Mouse (Mus musculus) small intestine, adult 2 months (tissue): ENCODE measurements around the gene Gmppa. TPM values are rescaled to one million over a fixed set of nuclear protein-coding genes. Genes with fewer than 3 reads are reported as not detected.

ENCODE experiments used
- H3K27ac ChIP-seq: fragments of 200-500 bp; 2 replicates; pipeline ENCODE4 v1.5.1; 2012; ENCODE audit warnings: low read depth, low read length, control low read depth, inconsistent platforms; ENCODE audit not compliant: insufficient read depth
- H3K27me3 ChIP-seq: fragments of 200-500 bp; 2 replicates; pipeline ENCODE4 v1.6.1; 2012; ENCODE audit warnings: mild to moderate bottlenecking, moderate library complexity, low read length, inconsistent platforms; ENCODE audit not compliant: control insufficient read depth, insufficient read depth
- H3K36me3 ChIP-seq: fragments of 200-500 bp; 2 replicates; pipeline ENCODE4 v1.6.1; 2012; ENCODE audit warnings: mild to moderate bottlenecking, low read length, control low read depth, inconsistent platforms; ENCODE audit not compliant: control insufficient read depth, insufficient read depth
- H3K4me1 ChIP-seq: fragments of 200-500 bp; 2 replicates; pipeline ENCODE4 v1.6.1; 2012; ENCODE audit warnings: low read length, inconsistent platforms, mixed read lengths; ENCODE audit not compliant: control insufficient read depth, insufficient read depth, insufficient read length
- H3K4me3 ChIP-seq: fragments of 200-500 bp; 2 replicates; pipeline ENCODE4 v1.5.1; 2012; ENCODE audit warnings: low read depth, mild to moderate bottlenecking, control low read depth, inconsistent platforms, low read length, moderate library complexity
- CTCF ChIP-seq: fragments of 200-500 bp; IDR thresholded peaks from 2 replicates; pipeline ENCODE4 v1.5.1; 2012; ENCODE audit warnings: low read depth, mild to moderate bottlenecking, control low read depth, inconsistent platforms, low read length, moderate library complexity, mixed read lengths; ENCODE audit not compliant: insufficient replicate concordance, insufficient read length; ENCODE audit errors: extremely low read depth
- POLR2A ChIP-seq: fragments of 200-500 bp; IDR thresholded peaks from 2 replicates; pipeline ENCODE4 v1.6.1; 2012; ENCODE audit warnings: low read depth, mild to moderate bottlenecking, control low read depth, inconsistent platforms, low read length, moderate library complexity
- WGBS: fragments of 180-500 bp; shearing (Covaris S2); methylation state at CpG from one replicate; pipeline ENCODE4 v1.1.7; 2018; 5-methylcytosine and 5-hydroxymethylcytosine counted together
- polyA plus RNA-seq: library from polyadenylated mRNA; depleted of rRNA; stranded (reverse); fragments of >200 nt; gene quantifications from 2 replicates; pipeline ENCODE4 v1.2.3, GENCODE M21; 2012

The Gmppa gene
- polyA plus RNA-seq, 1 experiment: 187 TPM

- WGBS: 1% methylated on average over 25 of the region's 25 CpGs
- Histone ChIP-seq H3K36me3 (peaks cover 13% of the 10 kb centered on the region; the same call in 1 of the 2 replicates), H3K4me3 (peak overlapping the region; percentile 88), H3K27me3 (peaks cover 2% of the 10 kb centered on the region; the same call in 1 of the 2 replicates), H3K4me1 (peaks cover 13% of the 10 kb centered on the region), H3K27ac (peak overlapping the region; percentile 63; the same call in 1 of the 2 replicates)
- TF ChIP-seq CTCF: no peak
- TF ChIP-seq POLR2A: no peak
These were observed 42.8 kb downstream of the Gmppa start for GRCm38 (mm10) chr1:75478497-75478896.

DNA sequence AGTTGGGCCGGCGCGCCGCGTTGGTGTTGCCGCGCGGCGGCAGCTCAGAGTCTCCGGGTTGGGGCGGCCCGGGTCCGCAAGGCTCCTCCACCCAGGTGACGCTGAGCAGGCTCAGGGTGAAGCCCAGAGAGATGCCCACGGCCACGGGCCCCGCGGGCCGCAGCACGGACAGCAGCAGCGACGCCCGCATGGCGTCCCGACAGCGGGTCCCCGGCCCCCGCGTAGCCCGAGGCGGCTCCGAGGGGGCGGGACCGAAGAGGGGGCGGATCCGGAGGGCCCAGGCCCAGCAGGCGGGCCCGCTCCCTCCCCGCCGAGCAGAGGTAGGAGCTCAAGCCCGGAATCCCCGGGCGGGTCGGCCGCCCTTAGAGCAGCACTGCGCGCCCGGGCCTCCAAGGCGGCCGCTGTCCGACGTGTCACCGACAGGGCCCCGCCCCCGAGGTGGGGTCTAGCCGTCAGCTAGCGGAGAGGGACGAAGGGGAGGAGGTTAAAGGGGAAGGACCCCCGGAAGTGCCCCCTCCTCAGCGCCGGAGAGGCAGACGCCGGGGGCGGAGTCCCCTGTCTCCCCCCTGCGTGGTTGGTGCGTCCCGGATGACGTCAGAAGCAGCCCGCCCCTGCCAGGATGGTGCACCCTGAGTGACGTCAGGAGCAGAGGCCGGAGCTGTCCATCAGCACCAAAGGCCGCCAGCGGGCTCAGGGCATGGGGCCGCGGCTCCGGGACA lies 43.3 kb downstream of the Gmppa start, which contains the start of the genes Chpf and Tmem198:
Gene Chpf (minus strand): TSS at position 392 of the 719 bp plus-strand sequence.
Gene Tmem198 (plus strand): TSS at position 617 of the 719 bp plus-strand sequence.
- TF ChIP-seq POLR2A (peak; percentile 31; the same call in 1 of the 2 replicates), CTCF (no peak)
- Histone ChIP-seq H3K4me1 (peaks cover 13% of the 10 kb centered on the region), H3K4me3 (peak within 1 kb of the TSS; percentile 88), H3K36me3 (peaks cover 12% of the 10 kb centered on the region; the same call in 1 of the 2 replicates), H3K27me3 (peaks cover 2% of the 10 kb centered on the region; the same call in 1 of the 2 replicates), H3K27ac (peak within 1 kb of the TSS; percentile 63)
- under 1% methylated on average over 76 of the region's 76 CpGs for WGBS

GRCm38 (mm10) chr1:75479635-75479989 lies 43.9 kb downstream of the Gmppa start:
- H3K36me3 ChIP-seq: peaks cover 10% of the 10 kb centered on the region; the same call in 1 of the 2 replicates
- peaks cover 2% of the 10 kb centered on the region; the same call in 1 of the 2 replicates for H3K27me3 ChIP-seq
- H3K4me3 ChIP-seq: peak overlapping the region; percentile 88
- WGBS: 2% methylated on average over 24 of the region's 24 CpGs
- peaks cover 13% of the 10 kb centered on the region for H3K4me1 ChIP-seq
- H3K27ac ChIP-seq: no peak overlapping the region
- TF ChIP-seq POLR2A: no peak

GRCm38 (mm10) chr1:75480036-75480435 lies 44.3 kb downstream of the Gmppa start:
- H3K4me1 ChIP-seq: peaks cover 13% of the 10 kb centered on the region
- H3K36me3 ChIP-seq: peaks cover 7% of the 10 kb centered on the region; the same call in 1 of the 2 replicates
- H3K27me3 ChIP-seq: peaks cover 2% of the 10 kb centered on the region; the same call in 1 of the 2 replicates
- 27% methylated on average over 13 of the region's 13 CpGs for WGBS
- TF ChIP-seq POLR2A (no peak), CTCF (no peak)
- no peak overlapping the region for H3K27ac ChIP-seq
- H3K4me3 ChIP-seq: no peak overlapping the region

DNA sequence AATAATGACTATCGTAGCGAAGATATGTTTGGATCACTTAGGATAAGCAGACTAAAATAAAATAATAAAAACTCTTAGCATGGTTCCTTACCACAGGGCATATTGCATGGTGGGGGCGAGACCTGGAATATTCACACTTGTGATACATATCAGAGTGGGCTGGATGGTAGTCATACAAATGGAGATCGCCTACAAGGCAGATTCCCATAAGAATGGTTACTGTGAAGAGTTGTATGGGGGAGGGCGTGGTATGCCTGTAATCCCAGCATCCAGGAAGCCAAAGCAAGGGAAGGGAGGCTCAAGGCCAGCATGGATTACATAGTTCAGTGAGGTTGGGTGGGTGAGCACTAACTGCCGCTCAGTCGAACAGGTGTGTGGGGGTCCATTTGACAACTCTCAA lies 45.0 kb downstream of the Gmppa start:
- H3K27ac ChIP-seq: no peak overlapping the region
- WGBS: 85% methylated on average over 7 of the region's 7 CpGs
- H3K4me1 ChIP-seq: peaks cover 13% of the 10 kb centered on the region
- H3K36me3 ChIP-seq: 0 out of 2 replicates have a peak, but pooled peaks cover 4% of the 10 kb centered on the region
- H3K4me3 ChIP-seq: no peak overlapping the region
- TF ChIP-seq CTCF: no peak
- TF ChIP-seq POLR2A: no peak
- peaks cover 2% of the 10 kb centered on the region; the same call in 1 of the 2 replicates for H3K27me3 ChIP-seq

GRCm38 (mm10) chr1:75486561-75486960 lies 50.8 kb downstream of the Gmppa start:
- Histone ChIP-seq H3K4me3 (0 out of 2 replicates have a peak overlapping the region, but pooled peaks have one; percentile 69), H3K36me3 (no peaks in the 10 kb centered on the region), H3K4me1 (peaks cover 7% of the 10 kb centered on the region), H3K27ac (no peak overlapping the region), H3K27me3 (peaks cover 14% of the 10 kb centered on the region; the same call in 1 of the 2 replicates)
- no peak for TF ChIP-seq CTCF
- TF ChIP-seq POLR2A: no peak
- WGBS: 16% methylated on average over 24 of the region's 24 CpGs

- TF ChIP-seq CTCF (no peak), POLR2A (no peak)
- 5% methylated on average over 13 of the region's 13 CpGs for WGBS
- H3K4me3 ChIP-seq: peak overlapping the region; percentile 69
These were observed 51.3 kb downstream of the Gmppa start for GRCm38 (mm10) chr1:75487040-75487404.

More at GRCm38 (mm10) chr1:75487040-75487404, 51.3 kb downstream of the Gmppa start:
- H3K27ac ChIP-seq: no peak overlapping the region
- H3K36me3 ChIP-seq: no peaks in the 10 kb centered on the region
- H3K27me3 ChIP-seq: peaks cover 14% of the 10 kb centered on the region; the same call in 1 of the 2 replicates
- H3K4me1 ChIP-seq: peaks cover 7% of the 10 kb centered on the region
